Mouse (Mus musculus) thymus, postnatal 0 days (tissue): ENCODE data around the gene Tas2r113. TPM values are rescaled to one million over a fixed set of nuclear protein-coding genes. Genes with fewer than 3 reads are reported as not detected.
"Not testable (repeated sequence)": the region's sequence is repeated elsewhere in the genome, so short reads cannot be mapped to it uniquely, and the experiment has no call there.

Experiments used
- DNase-seq: peaks from one replicate; pipeline ENCODE4 v3.0.0-alpha.2; 2015; ENCODE audit warnings: low spot score
- polyA plus RNA-seq: library from polyadenylated mRNA; unstranded; fragments of >200 nt; fragmentation: Nextera tagmentation; extraction: Ambion mirVana; gene quantifications from 2 replicates; pipeline ENCODE4 v1.2.1, GENCODE M21; 2015

The Tas2r113 gene
- polyA plus RNA-seq = not detected in 2 replicates

GRCm38 (mm10) chr6:132892711-132893110 lies at the start of gene Tas2r113:
TSS of gene Tas2r113 (plus strand) at chr6:132893011.
- DNase-seq = no peak

- no peak for DNase-seq
Observed at GRCm38 (mm10) chr6:132846842-132847241, 46.0 kb upstream of the Tas2r113 start, which contains the start of gene Tas2r123. TSS of gene Tas2r123 (plus strand) at chr6:132847142.

- DNase-seq = no peak
Observed at GRCm38 (mm10) chr6:132855138-132855537, 37.7 kb upstream of the Tas2r113 start, which contains the start of gene Tas2r116. TSS of gene Tas2r116 (plus strand) at chr6:132855438.

GRCm38 (mm10) chr6:132867708-132868107 lies 25.1 kb upstream of the Tas2r113 start, which contains the start of gene Tas2r110:
TSS of gene Tas2r110 (plus strand) at chr6:132868008.
- no peak for DNase-seq

GRCm38 (mm10) chr6:132909351-132909750 lies 16.5 kb downstream of the Tas2r113 start, which contains the start of gene Tas2r125:
TSS of gene Tas2r125 (plus strand) at chr6:132909651.
- no peak for DNase-seq

GRCm38 (mm10) chr6:132941376-132941775 lies 48.6 kb downstream of the Tas2r113 start:
- not testable (repeated sequence) for DNase-seq

Other genes starting within 250 kb of the Tas2r113 start
- not detected in 2 replicates for gene A630073D07Rik, start 241.5 kb upstream of the Tas2r113 start, polyA plus RNA-seq
- gene Tas2r120, start 236.1 kb upstream of the Tas2r113 start, polyA plus RNA-seq = not detected in 2 replicates
- gene Tas2r121, start 192.0 kb upstream of the Tas2r113 start, polyA plus RNA-seq = not detected in 2 replicates
- gene Tas2r122, start 181.1 kb upstream of the Tas2r113 start, polyA plus RNA-seq = not detected in 2 replicates
- gene Tas2r115, start 155.0 kb upstream of the Tas2r113 start, polyA plus RNA-seq = not detected in 2 replicates
- not detected in 2 replicates for gene Tas2r124, start 138.3 kb upstream of the Tas2r113 start, polyA plus RNA-seq
- not detected in 2 replicates for gene Tas2r102, start 130.9 kb upstream of the Tas2r113 start, polyA plus RNA-seq
- gene Tas2r136, start 114.8 kb upstream of the Tas2r113 start, polyA plus RNA-seq = not detected in 2 replicates
- not detected in 2 replicates for gene Tas2r117, start 90.2 kb upstream of the Tas2r113 start, polyA plus RNA-seq
- not detected in 2 replicates for gene Tas2r123, start 45.9 kb upstream of the Tas2r113 start, polyA plus RNA-seq
- not detected in 2 replicates for gene Tas2r116, start 37.6 kb upstream of the Tas2r113 start, polyA plus RNA-seq
- not detected in 2 replicates for gene Tas2r110, start 25.0 kb upstream of the Tas2r113 start, polyA plus RNA-seq
- not detected in 2 replicates for gene Tas2r125, start 16.6 kb downstream of the Tas2r113 start, polyA plus RNA-seq
- gene Tas2r129, start 58.1 kb downstream of the Tas2r113 start, polyA plus RNA-seq = 0.14 TPM in 1 of 2 replicates, not detected in the other
- gene Tas2r131, start 64.9 kb downstream of the Tas2r113 start, polyA plus RNA-seq = not detected in 2 replicates
- gene Tas2r109, start 88.0 kb downstream of the Tas2r113 start, polyA plus RNA-seq = not detected in 2 replicates
- gene Tas2r103, start 144.1 kb downstream of the Tas2r113 start, polyA plus RNA-seq = not detected in 2 replicates
- gene Tas2r140, start 162.8 kb downstream of the Tas2r113 start, polyA plus RNA-seq = not detected in 2 replicates
- 50.6 and 51.2 TPM in 2 replicates for gene Smim10l1, start 211.9 kb downstream of the Tas2r113 start, polyA plus RNA-seq